Mouse (Mus musculus): ENCODE measurements around the gene Ssrp1. TPM values are rescaled to one million over a fixed set of nuclear protein-coding genes. Genes with fewer than 3 reads are reported as not detected.

Ssrp1 gene
- polyA plus RNA-seq, 1 experiment from 2014 or later: 80.8 TPM

- DNase-seq: peak; percentile 48
- Histone ChIP-seq H3K27ac (ENCODE audit: low read depth) (peak overlapping the region; percentile 55), H3K4me1 (ENCODE audit: insufficient read depth) (peaks cover 25% of the 10 kb centered on the region), H3K9ac (replicated peaks) (no peak overlapping the region; the same call in none of the 2 replicates), H3K4me3 (ENCODE audit: low read depth, low read length) (peak overlapping the region; percentile 24; the same call in 1 of the 2 replicates), H3K36me3 (replicated peaks; ENCODE audit: insufficient read depth, low read length) (peaks cover 24% of the 10 kb centered on the region), H3K9me3 (ENCODE audit: low read length) (no peaks in the 10 kb centered on the region), H3K4me2 (ENCODE audit: low read depth, low read length) (peak overlapping the region; percentile 55), H3K27me3 (ENCODE audit: insufficient read depth, low read length) (no peaks in the 10 kb centered on the region)
- TF ChIP-seq EP300 (IDR thresholded peaks at IDR 0.05; ENCODE audit: low read depth) (no peak), CTCF (IDR thresholded peaks at IDR 0.05; ENCODE audit: low read depth) (no peak)
- WGBS (ENCODE audit: insufficient replicate concordance): 44% methylated on average over 9 of the region's 9 CpGs
- no peak for ATAC-seq
Observed at GRCm38 (mm10) chr2:85050746-85051145, 13.7 kb downstream of the Ssrp1 start.

GRCm38 (mm10) chr2:85053192-85053816, 16.3 kb downstream of the Ssrp1 start:
- 81% methylated on average over 5 of the region's 5 CpGs for WGBS (ENCODE audit: insufficient replicate concordance)
- Histone ChIP-seq H3K4me1 (ENCODE audit: insufficient read depth) (peaks cover 14% of the 10 kb centered on the region), H3K27ac (ENCODE audit: low read depth) (no peak overlapping the region), H3K9ac (replicated peaks) (no peak overlapping the region), H3K4me2 (ENCODE audit: low read depth, low read length) (no peak overlapping the region), H3K27me3 (ENCODE audit: insufficient read depth, low read length) (no peaks in the 10 kb centered on the region), H3K4me3 (ENCODE audit: low read depth, low read length) (no peak overlapping the region), H3K9me3 (ENCODE audit: low read length) (no peaks in the 10 kb centered on the region), H3K36me3 (replicated peaks; ENCODE audit: insufficient read depth, low read length) (peaks cover 19% of the 10 kb centered on the region)
- ATAC-seq (no peak), DNase-seq (no peak)
- TF ChIP-seq CTCF (IDR thresholded peaks at IDR 0.05; ENCODE audit: low read depth): no peak

GRCm38 (mm10) chr2:85056711-85057110, 19.7 kb downstream of the Ssrp1 start:
- Histone ChIP-seq H3K4me2 (ENCODE audit: low read depth, low read length) (no peak overlapping the region), H3K36me3 (replicated peaks; ENCODE audit: insufficient read depth, low read length) (peaks cover 24% of the 10 kb centered on the region), H3K4me3 (ENCODE audit: low read depth, low read length) (no peak overlapping the region), H3K9ac (replicated peaks) (no peak overlapping the region), H3K27ac (ENCODE audit: low read depth) (no peak overlapping the region), H3K27me3 (ENCODE audit: insufficient read depth, low read length) (no peaks in the 10 kb centered on the region), H3K9me3 (ENCODE audit: low read length) (no peaks in the 10 kb centered on the region), H3K4me1 (ENCODE audit: insufficient read depth) (peaks cover 9% of the 10 kb centered on the region)
- no peak for DNase-seq
- 47% methylated on average over 5 of the region's 5 CpGs for WGBS (ENCODE audit: insufficient replicate concordance)
- ATAC-seq: no peak
- TF ChIP-seq CTCF (IDR thresholded peaks at IDR 0.05; ENCODE audit: low read depth): no peak
- no peak for TF ChIP-seq EP300 (IDR thresholded peaks at IDR 0.05; ENCODE audit: low read depth)

GRCm38 (mm10) chr2:85059677-85060076, 22.6 kb downstream of the Ssrp1 start:
- peaks cover 25% of the 10 kb centered on the region for H3K36me3 ChIP-seq (replicated peaks; ENCODE audit: insufficient read depth, low read length)
- H3K9me3 ChIP-seq (ENCODE audit: low read length): no peaks in the 10 kb centered on the region
- DNase-seq (no peak), ATAC-seq (no peak)
- WGBS (ENCODE audit: insufficient replicate concordance): 80% methylated on average over 6 of the region's 6 CpGs
- 0 out of 2 replicates have a peak overlapping the region, but pooled peaks have one; percentile 19 for H3K27ac ChIP-seq (ENCODE audit: low read depth)
- no peak overlapping the region for H3K4me2 ChIP-seq (ENCODE audit: low read depth, low read length)
- H3K4me1 ChIP-seq (ENCODE audit: insufficient read depth): peaks cover 21% of the 10 kb centered on the region
- H3K9ac ChIP-seq (replicated peaks): no peak overlapping the region
- H3K27me3 ChIP-seq (ENCODE audit: insufficient read depth, low read length): no peaks in the 10 kb centered on the region
- no peak overlapping the region for H3K4me3 ChIP-seq (ENCODE audit: low read depth, low read length)
- TF ChIP-seq EP300 (IDR thresholded peaks at IDR 0.05; ENCODE audit: low read depth) (no peak), CTCF (IDR thresholded peaks at IDR 0.05; ENCODE audit: low read depth) (0 out of 2 replicates have a peak, but pooled peaks have one; percentile 15)

- Histone ChIP-seq H3K4me1 (ENCODE audit: insufficient read depth) (peaks cover 21% of the 10 kb centered on the region), H3K27me3 (ENCODE audit: insufficient read depth, low read length) (no peaks in the 10 kb centered on the region), H3K9me3 (ENCODE audit: low read length) (no peaks in the 10 kb centered on the region), H3K27ac (ENCODE audit: low read depth) (peak overlapping the region; percentile 82), H3K36me3 (replicated peaks; ENCODE audit: insufficient read depth, low read length) (peaks cover 19% of the 10 kb centered on the region), H3K9ac (replicated peaks) (peak overlapping the region; percentile 71), H3K4me2 (ENCODE audit: low read depth, low read length) (peak overlapping the region; percentile 76), H3K4me3 (ENCODE audit: low read depth, low read length) (peak overlapping the region; percentile 58)
- TF ChIP-seq CTCF (IDR thresholded peaks at IDR 0.05; ENCODE audit: low read depth) (no peak), EP300 (IDR thresholded peaks at IDR 0.05; ENCODE audit: low read depth) (no peak)
- ATAC-seq: peak; percentile 94
- peak; percentile 73 for DNase-seq
- 13% methylated on average over 11 of the region's 11 CpGs for WGBS (ENCODE audit: insufficient replicate concordance)
Observed at GRCm38 (mm10) chr2:85060591-85061060, 23.6 kb downstream of the Ssrp1 start.

- Histone ChIP-seq H3K27me3 (ENCODE audit: insufficient read depth, low read length) (no peaks in the 10 kb centered on the region), H3K4me1 (ENCODE audit: insufficient read depth) (peaks cover 21% of the 10 kb centered on the region), H3K9me3 (ENCODE audit: low read length) (no peaks in the 10 kb centered on the region), H3K4me3 (ENCODE audit: low read depth, low read length) (peak overlapping the region; percentile 58), H3K9ac (replicated peaks) (peak overlapping the region; percentile 71), H3K4me2 (ENCODE audit: low read depth, low read length) (peak overlapping the region; percentile 76), H3K36me3 (replicated peaks; ENCODE audit: insufficient read depth, low read length) (peaks cover 19% of the 10 kb centered on the region), H3K27ac (ENCODE audit: low read depth) (peak overlapping the region; percentile 82)
- ATAC-seq: peak; percentile 62
- TF ChIP-seq CTCF (IDR thresholded peaks at IDR 0.05; ENCODE audit: low read depth) (no peak), EP300 (IDR thresholded peaks at IDR 0.05; ENCODE audit: low read depth) (no peak)
- WGBS (ENCODE audit: insufficient replicate concordance): 34% methylated on average over 7 of the region's 10 CpGs
- peak; percentile 65 for DNase-seq
Observed at GRCm38 (mm10) chr2:85061107-85061541, 24.1 kb downstream of the Ssrp1 start.

Data from liver, postnatal 0 days (tissue).